Mouse (Mus musculus) liver (tissue): ENCODE results near the gene Trim50.

Source experiments
- DNase-seq: peaks from one replicate; pipeline ENCODE4 v3.0.0-alpha.2; 2020; ENCODE audit warnings: mixed read lengths

Trim50 gene

DNA sequence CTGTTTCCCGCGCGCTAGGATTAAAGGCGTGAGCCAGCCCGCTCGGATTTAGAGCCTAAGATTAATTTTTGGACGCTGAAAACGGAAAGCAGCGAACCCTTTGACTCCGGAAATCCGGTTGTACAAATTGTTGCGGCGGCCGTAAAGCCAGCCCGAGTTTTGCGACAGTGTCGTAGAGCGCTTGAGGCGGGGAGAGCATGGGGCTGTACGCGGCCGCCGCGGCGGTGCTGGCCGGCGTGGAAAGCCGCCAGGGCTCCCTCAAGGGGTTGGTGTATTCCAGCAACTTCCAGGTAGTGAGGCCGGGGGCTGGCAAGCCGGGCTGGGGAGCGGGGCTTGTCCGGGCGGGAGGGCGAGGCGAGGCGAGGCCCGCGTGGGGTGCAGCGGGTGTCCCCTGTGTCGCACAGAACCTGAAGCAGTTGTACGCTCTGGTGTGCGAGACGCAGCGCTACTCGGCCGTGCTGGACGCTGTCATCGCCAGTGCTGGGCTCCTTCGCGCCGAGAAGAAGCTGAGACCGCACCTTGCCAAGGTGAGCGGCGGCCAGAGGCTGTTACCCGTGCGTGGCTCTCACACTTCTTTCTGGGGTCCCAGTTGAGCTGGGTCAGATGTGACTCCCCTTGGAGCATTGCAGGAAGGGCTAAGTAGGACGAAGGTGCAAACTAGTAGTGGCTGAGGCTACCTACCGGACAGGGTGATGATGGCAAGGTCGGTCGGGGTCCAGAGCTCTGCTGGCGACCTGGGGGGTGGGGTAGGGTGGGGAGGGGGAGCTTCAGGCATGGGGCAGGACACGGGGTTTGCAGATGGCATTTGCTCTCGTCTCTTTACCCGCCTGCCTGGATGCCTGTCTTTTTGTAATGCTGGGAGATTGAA, 16.9 kb downstream of the Trim50 start, which contains the start of gene Nsun5:
Gene Nsun5 (plus strand): TSS at position 167 of the 868 bp plus-strand sequence.
- DNase-seq, result peak; percentile 95

DNA sequence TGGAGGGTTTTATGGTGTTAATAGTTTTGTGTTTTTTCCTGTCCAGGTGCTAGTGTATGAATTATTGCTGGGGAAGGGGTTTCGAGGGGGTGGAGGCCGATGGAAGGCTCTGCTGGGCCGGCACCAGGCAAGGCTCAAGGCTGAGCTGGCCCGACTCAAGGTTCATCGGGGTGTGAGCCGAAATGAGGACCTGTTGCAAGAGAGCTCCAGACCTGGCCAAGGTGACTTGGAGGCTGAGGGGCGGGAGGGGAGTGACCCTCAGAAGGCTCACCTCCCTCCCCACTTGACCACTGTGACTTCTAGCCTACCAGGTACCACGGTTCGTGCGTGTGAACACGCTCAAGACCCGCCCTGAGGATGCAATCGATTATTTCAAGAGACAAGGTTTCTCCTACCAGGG, 18.1 kb downstream of the Trim50 start:
- DNase-seq, result no peak

GRCm38 (mm10) chr5:135373601-135374000, 20.5 kb downstream of the Trim50 start:
- no peak for DNase-seq

GRCm38 (mm10) chr5:135375167-135375566, 22.1 kb downstream of the Trim50 start:
- no peak for DNase-seq

GRCm38 (mm10) chr5:135376341-135376740, 23.2 kb downstream of the Trim50 start:
- no peak for DNase-seq

DNA sequence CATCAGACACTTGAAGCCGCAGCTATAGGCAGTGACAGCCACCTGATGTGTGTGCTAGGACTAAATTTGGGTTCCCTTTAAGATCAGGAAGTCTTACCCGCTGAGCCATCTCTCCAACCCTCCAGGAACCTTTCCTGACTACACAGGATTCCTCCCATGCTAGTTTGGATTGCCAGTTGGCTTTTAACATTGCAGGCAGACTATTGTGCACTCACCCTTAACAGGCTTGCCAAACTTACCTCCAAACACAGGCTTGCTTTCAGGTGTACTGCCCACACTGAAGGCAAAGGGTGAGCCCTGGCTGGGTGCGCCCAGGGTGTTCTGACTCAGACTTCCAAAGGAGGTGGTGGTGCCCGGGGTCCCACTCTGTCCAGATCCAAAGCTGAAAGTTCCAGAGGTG, 27.6 kb downstream of the Trim50 start:
- DNase-seq, result no peak

DNA sequence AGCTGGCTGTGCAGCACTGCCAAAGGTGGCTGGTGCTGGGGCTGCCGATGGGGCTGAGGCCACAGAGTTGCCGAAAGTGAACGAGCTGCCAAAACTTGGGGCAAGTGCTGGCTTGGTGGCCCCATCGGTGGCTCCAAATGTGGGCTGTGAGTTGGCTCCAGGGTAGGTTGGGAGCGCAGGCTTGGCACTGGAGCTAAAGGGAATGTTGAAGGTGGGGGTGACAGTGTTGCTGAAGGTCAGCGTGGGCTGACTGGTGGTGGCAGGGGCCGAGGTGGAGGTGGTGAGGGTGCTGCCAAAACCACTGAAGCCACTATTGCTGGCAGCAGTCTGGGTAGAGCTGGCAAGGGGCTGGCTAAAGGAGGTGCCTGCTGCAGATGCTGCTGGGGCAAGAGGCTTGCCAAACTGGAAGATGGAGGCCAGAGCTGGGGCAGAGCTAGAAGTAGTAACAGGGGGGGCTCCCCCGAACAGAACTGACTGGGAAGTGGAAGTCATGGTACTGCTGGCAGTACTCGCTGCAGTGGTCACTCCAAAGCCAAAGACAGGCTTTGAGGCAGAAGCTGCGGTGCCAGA, 28.3 kb downstream of the Trim50 start:
- no peak for DNase-seq

GRCm38 (mm10) chr5:135382746-135383145, 29.7 kb downstream of the Trim50 start:
- no peak for DNase-seq

GRCm38 (mm10) chr5:135383771-135384170, 30.7 kb downstream of the Trim50 start:
- DNase-seq, result no peak

DNA sequence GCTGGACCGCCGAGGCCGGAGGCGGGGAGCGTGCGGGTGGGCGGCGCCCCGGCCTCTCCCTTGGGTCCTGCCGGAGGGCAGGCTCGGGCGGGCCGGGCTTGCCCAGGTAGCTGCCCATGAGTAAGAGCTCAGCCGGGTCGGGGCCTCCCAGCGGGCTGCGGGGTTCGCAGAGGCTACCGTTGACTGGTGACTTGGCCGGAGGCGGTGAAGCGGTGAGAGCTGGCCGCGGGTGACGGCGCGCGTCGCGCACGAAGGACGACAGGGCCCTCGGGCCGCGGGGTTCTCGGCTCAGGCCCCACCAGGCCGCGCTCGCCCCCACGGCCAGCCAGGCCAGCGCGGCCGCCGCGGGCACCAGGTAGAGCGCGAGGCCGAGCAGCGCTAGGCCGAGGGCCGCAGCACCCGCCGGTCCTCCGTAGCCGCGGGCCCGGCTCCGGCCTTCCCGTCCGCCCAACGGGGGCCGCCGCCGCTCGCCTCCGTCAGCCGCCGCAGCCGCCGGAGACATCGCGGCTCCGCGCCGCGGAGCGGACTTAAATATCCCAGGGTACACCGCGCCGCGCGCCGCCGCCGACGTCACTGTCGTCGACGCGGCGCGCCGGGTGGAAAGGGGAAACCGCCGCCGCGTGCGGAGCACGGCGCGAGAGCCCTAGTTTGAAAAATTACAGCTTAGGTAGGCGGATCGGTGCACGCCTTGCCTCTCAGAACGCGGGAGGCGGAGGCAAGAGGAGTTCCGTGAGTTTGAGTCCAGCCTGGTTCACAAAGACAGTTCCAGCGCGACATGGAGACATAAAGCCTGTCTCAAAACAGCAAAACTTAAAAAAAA, 41.1 kb downstream of the Trim50 start, which contains the start of gene Pom121:
Gene Pom121 (minus strand): TSS at position 543 of the 820 bp plus-strand sequence.
- DNase-seq, result peak; percentile 88

DNA sequence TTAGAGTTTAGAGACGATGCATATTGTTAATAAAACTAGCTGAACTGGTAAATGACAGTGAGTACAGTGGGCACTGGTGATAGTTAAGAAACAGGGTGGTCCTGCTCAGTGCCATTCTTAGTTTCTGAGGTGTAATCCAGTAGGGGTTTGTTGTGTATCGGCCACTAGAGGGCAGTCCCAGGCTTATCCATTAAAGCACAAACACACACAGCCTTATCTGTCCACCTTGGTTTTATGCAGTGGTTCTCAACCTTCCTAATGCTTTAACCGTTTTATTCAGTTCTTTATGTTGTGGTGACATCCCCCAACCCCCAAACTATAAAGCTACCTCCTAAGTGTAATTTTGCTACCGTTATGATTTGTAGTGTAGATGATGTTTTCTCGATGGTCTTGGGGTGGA, 42.7 kb downstream of the Trim50 start:
- DNase-seq, result peak; percentile 63

- DNase-seq, result no peak
Measured at GRCm38 (mm10) chr5:135399382-135399781, 46.3 kb downstream of the Trim50 start.

GRCm38 (mm10) chr5:135400244-135400643, 47.1 kb downstream of the Trim50 start:
- DNase-seq, result peak; percentile 79

- DNase-seq, result no peak
Measured at GRCm38 (mm10) chr5:135404623-135405022, 51.5 kb downstream of the Trim50 start.

DNA sequence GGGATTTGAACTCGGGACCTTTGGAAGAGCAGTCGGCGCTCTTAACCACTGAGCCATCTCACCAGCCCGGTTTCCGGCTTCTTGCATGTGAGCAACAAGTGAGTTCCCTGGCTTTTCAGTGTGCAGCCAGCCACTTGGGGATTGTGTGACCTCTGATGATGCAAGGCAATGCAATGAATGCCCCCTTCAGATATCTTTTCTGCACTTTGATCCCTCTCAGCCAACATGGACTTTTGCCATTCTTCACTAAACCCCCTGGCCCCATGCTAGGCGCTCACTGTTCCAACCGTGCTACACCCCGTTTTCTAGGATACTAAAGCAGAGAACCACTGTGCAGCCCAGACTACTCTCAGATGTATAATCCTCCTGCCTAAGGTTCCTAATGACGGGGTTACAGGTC, 52.3 kb downstream of the Trim50 start:
- no peak for DNase-seq

GRCm38 (mm10) chr5:135408114-135408513, 55.0 kb downstream of the Trim50 start:
- DNase-seq, result no peak

DNA sequence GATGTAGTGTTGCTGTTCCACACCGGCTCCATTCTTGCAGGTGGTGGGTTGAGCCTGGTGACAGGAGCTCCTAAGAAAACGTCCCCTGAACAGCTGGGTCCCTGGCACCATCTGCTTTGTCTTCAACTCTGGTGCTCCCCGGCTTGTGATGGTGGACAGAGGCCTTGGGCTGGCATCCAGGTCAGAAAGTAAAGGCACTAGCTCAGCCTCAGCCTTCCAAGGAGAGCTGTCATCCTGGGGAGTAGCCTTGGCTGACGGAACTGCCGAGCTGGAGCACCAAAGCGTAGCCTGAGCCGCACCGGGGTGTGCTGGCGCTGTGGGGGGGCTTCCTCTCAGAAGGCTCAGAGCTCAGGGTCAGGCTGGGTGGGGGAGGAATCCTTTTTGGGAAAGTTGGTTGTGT, 57.2 kb downstream of the Trim50 start:
- no peak for DNase-seq
